Mouse (Mus musculus): ENCODE data around the gene Patz1.
A peak's percentile ranks its signal among the peaks of the same experiment; 100 is the strongest.

The Patz1 gene

GRCm38 (mm10) chr11:3348576-3349342 is 60.1 kb downstream of the Patz1 start:
- peak; percentile 77 for DNase-seq (ENCODE audit: extremely low read depth, insufficient read length, low spot score)

DNA sequence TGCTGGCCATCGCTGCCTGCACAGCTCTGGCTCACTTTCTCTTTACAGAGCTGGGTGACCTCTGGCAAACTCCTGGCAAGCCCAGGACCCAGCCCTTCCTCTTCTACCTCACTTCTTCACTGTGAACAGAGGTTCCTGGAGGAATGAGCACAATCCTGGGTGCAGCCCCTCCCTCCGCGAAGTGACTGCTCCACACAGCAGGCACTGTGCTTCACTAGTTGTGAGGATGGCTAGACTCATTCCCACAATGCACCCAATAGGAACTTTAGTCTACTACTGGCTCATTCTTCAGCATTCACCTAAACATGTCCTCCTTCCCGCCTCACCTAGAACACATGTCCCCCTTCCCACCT is 60.6 kb downstream of the Patz1 start:
- no peak for DNase-seq (ENCODE audit: extremely low read depth, insufficient read length, low spot score)

DNA sequence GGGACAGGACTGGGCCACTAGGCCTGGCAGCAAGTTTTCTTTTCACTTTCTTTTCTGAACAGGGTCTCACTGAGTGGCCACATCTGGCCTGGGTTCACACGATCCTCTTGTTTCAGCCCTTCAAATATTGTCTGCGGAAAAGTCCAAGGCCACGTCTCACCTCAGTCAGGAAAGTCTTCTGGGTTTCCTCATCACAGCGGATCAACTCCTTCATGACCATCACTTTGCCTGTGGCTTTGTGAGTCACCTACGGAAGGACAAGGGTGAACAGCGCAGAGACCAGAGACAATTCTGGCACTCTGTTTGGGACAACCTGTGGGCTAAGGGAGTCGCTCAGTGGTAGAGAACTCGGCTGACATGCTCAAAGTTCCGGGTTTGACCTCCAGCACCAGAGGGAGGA is 63.5 kb downstream of the Patz1 start:
- no peak for DNase-seq (ENCODE audit: extremely low read depth, insufficient read length, low spot score)

GRCm38 (mm10) chr11:3352990-3353585 is 64.4 kb downstream of the Patz1 start:
- no peak for DNase-seq (ENCODE audit: extremely low read depth, insufficient read length, low spot score)
